ENCODE assay signal across 10 mouse cellular contexts in genomic region chr13:43212338-43212737, GRCm38 (mm10). TPM values are rescaled to one million over a fixed set of nuclear protein-coding genes. Genes with fewer than 3 reads are reported as not detected.
A peak's percentile ranks its signal among the peaks of the same experiment; 100 is the strongest.
DNase-seq lines count a peak whose midpoint lies in the region; ATAC-seq lines count a peak whose summit lies in the region.
"Had no signal": no experiment of that assay in that cellular context is flagged by ENCODE, and none has a peak within 500 bp of the region (broad histone marks: within the 10 kb centered on the region; RNA-seq: fewer than 3 reads in every experiment).

No protein-coding gene starts in this region.

- ATAC-seq in heart, embryonic 12.5 days (ENCODE audit: insufficient number of reproducible peaks, low FRiP score), result no peak

- H3K4me1 ChIP-seq in heart, embryonic 12.5 days (replicated peaks), result peaks cover 44% of the 10 kb centered on the region
- H3K4me1 ChIP-seq in embryonic facial prominence, embryonic 10.5 days, result peaks cover 54% of the 10 kb centered on the region

- intact Hi-C loops in left cerebral cortex, postnatal 10 days (cut with DNase I), result no loop called here

- no peaks in the 10 kb centered on the region for H3K27me3 ChIP-seq in heart, embryonic 12.5 days (replicated peaks)
- H3K27me3 ChIP-seq in embryonic facial prominence, embryonic 10.5 days (replicated peaks; ENCODE audit: low read depth, poor library complexity, severe bottlenecking), result peaks cover 20% of the 10 kb centered on the region
- H3K27me3 ChIP-seq: embryonic facial prominence, embryonic 15.5 days had no signal

- no peaks in the 10 kb centered on the region for H3K36me3 ChIP-seq in heart, embryonic 12.5 days
- H3K36me3 ChIP-seq in embryonic facial prominence, embryonic 10.5 days (replicated peaks), result no peaks in the 10 kb centered on the region
- H3K36me3 ChIP-seq: embryonic facial prominence, embryonic 15.5 days had no signal

- H3K27ac ChIP-seq in heart, embryonic 12.5 days (ENCODE audit: poor library complexity, severe bottlenecking), result no peak overlapping the region
- H3K27ac ChIP-seq in embryonic facial prominence, embryonic 10.5 days (replicated peaks), result peak overlapping the region; percentile 31; the same call in 1 of the 2 replicates
- H3K27ac ChIP-seq: embryonic facial prominence, embryonic 15.5 days; liver, embryonic 14.5 days had no signal

- WGBS in heart, embryonic 12.5 days, result 53% methylated on average over 7 of the region's 7 CpGs
- 67% methylated on average over 7 of the region's 7 CpGs for WGBS in embryonic facial prominence, embryonic 10.5 days

- no peak overlapping the region for H3K4me3 ChIP-seq in heart, embryonic 12.5 days
- no peak overlapping the region for H3K4me3 ChIP-seq in embryonic facial prominence, embryonic 10.5 days
- H3K4me3 ChIP-seq: embryonic facial prominence, embryonic 15.5 days had no signal

- peak; percentile 67 to 69 for DNase-seq in heart, adult 18-20 months
- peak; percentile 83 for DNase-seq in 3T3-L1 (ENCODE audit: low read depth, low spot score)
- DNase-seq in embryonic facial prominence, embryonic 10.5 days (ENCODE audit: low spot score), result no peak
- DNase-seq in kidney, postnatal 25 days, result peak; percentile 45 to 58
- no peak for DNase-seq in right cerebral cortex, postnatal 14 days
- DNase-seq in layer of hippocampus, postnatal 36 days, result no peak
- DNase-seq in left cerebral cortex, postnatal 10 days (ENCODE audit: extremely low spot score in 1 of 2, low spot score in 2 of 2), result no peak

- H3K9me3 ChIP-seq in heart, embryonic 12.5 days (replicated peaks), result 0 out of 2 replicates have a peak, but pooled peaks cover 3% of the 10 kb centered on the region
- no peaks in the 10 kb centered on the region for H3K9me3 ChIP-seq in embryonic facial prominence, embryonic 10.5 days
- H3K9me3 ChIP-seq: embryonic facial prominence, embryonic 15.5 days had no signal

- no peak overlapping the region for H3K4me2 ChIP-seq in heart, embryonic 12.5 days
- H3K4me2 ChIP-seq: embryonic facial prominence, embryonic 15.5 days had no signal

- no peak overlapping the region for H3K9ac ChIP-seq in heart, embryonic 12.5 days
- H3K9ac ChIP-seq: embryonic facial prominence, embryonic 15.5 days; liver, embryonic 14.5 days had no signal

RNA-seq across cellular contexts. Expression of gene Tbc1d7, which starts 41.0 kb away (rescaled TPM):
- total RNA-seq in heart, adult 18-20 months (2021), result 10 to 100 TPM; 26.7 to 34.9 TPM
- polyA plus RNA-seq in heart, embryonic 12.5 days (2016; fragmentation: Nextera tagmentation; extraction: Ambion mirVana), result 50.9 and 52.3 TPM in 2 replicates
- 62.9 and 64.8 TPM in 2 replicates for polyA plus RNA-seq in embryonic facial prominence, embryonic 10.5 days (2016; fragmentation: Nextera tagmentation; extraction: Ambion mirVana)
- 10 to 100 TPM; 26.2 to 27.2 TPM for total RNA-seq in layer of hippocampus, postnatal 36 days (2021)
- total RNA-seq in left cerebral cortex, postnatal 10 days (2021), result 10 to 100 TPM; 35.9 to 36.0 TPM

Comparison
In these comparisons a context has a peak if more than half of its experiments do, and no peak if none do; other contexts are left out.
1. DNase-seq: peak in heart, adult 18-20 months (2 of 2), 3T3-L1 (single experiment) and kidney, postnatal 25 days (2 of 2); none in embryonic facial prominence, embryonic 10.5 days (single experiment), right cerebral cortex, postnatal 14 days (single experiment), layer of hippocampus, postnatal 36 days (0 of 2) and left cerebral cortex, postnatal 10 days (0 of 2).